Mouse (Mus musculus): ENCODE results near the gene Tppp3. TPM values are rescaled to one million over a fixed set of nuclear protein-coding genes. Genes with fewer than 3 reads are reported as not detected.

The Tppp3 gene
- total and polyA plus RNA-seq, 3 experiments, result 0.25 to 0.39 TPM; not detected in 1

GRCm38 (mm10) chr8:105476161-105476560 is 4.8 kb upstream of the Tppp3 start:
- peaks cover 0 to 27% of the 10 kb centered on the region in 2 experiments for H3K36me3 ChIP-seq (replicated peaks in 1 of 2; ENCODE audit: control insufficient read depth in 1 of 2, insufficient read depth in 1 of 2, low read length in 1 of 2)
- H3K27ac ChIP-seq (ENCODE audit: insufficient read depth, low read depth), result no peak overlapping the region
- in situ Hi-C loops (cut with MboI; ENCODE audit: low pct_ligation_motif_present, low pct_unique_long_range_greater_than_20kb, low sequenced_read_pairs), result loop anchor here (10.0 kb wide), 1 partner anchor 111 kb away; no protein-coding TSS in a partner anchor
- no peaks in the 10 kb centered on the region for H3K4me1 ChIP-seq (ENCODE audit: control insufficient read depth in 1 of 2, insufficient read depth in 2 of 2)
- H3K4me3 ChIP-seq (replicated peaks in 1 of 3; ENCODE audit: low read depth in 2 of 3, low read length in 2 of 3, poor library complexity in 1 of 3), result no peak overlapping the region
- no peaks in the 10 kb centered on the region for H3K79me2 ChIP-seq (replicated peaks; ENCODE audit: control insufficient read depth, extremely low read depth, insufficient read depth, poor library complexity, severe bottlenecking)
- no peak overlapping the region for H3K4me2 ChIP-seq (ENCODE audit: insufficient read depth, low read depth, poor library complexity, severe bottlenecking)
- TF ChIP-seq USF1 (IDR thresholded peaks at IDR 0.05; ENCODE audit: low read depth, low read length) (no peak), POLR2AphosphoS2 (IDR thresholded peaks at IDR 0.05; ENCODE audit: low read depth, low read length) (no peak), GABPA (IDR thresholded peaks at IDR 0.05; ENCODE audit: insufficient replicate concordance, low read depth, low read length) (no peak), JUND (conservative IDR thresholded peaks at IDR 0.05; ENCODE audit: low read depth, low read length) (no peak), ZC3H11A (IDR thresholded peaks at IDR 0.05; ENCODE audit: low read depth, low read length) (no peak), KAT2A (IDR thresholded peaks at IDR 0.05; ENCODE audit: insufficient replicate concordance, low read length) (no peak), SIN3A (IDR thresholded peaks at IDR 0.05; ENCODE audit: low read length) (no peak), RAD21 (IDR thresholded peaks at IDR 0.05; ENCODE audit: low read depth, low read length) (no peak), SMC3 (IDR thresholded peaks at IDR 0.05; ENCODE audit: low read depth, low read length) (no peak)
- no peak overlapping the region for H3K9ac ChIP-seq (ENCODE audit: insufficient read depth, low read depth)
- H3K27me3 ChIP-seq (replicated peaks), result no peaks in the 10 kb centered on the region
- H3K9me3 ChIP-seq (replicated peaks; ENCODE audit: low read length), result no peaks in the 10 kb centered on the region
- dilution Hi-C loops (cut with MboI; ENCODE audit: extremely low pct_ligation_motif_present, extremely low pct_unique_long_range_greater_than_20kb, low sequenced_read_pairs), result no loop called here
- DNase-seq (ENCODE audit: extremely low read depth), result no peak

- in situ Hi-C loops (cut with MboI; ENCODE audit: low pct_ligation_motif_present, low pct_unique_long_range_greater_than_20kb, low sequenced_read_pairs) (loop anchor here (10.0 kb wide), 1 partner anchor 111 kb away; no protein-coding TSS in a partner anchor), dilution Hi-C loops (cut with MboI; ENCODE audit: extremely low pct_ligation_motif_present, extremely low pct_unique_long_range_greater_than_20kb, low sequenced_read_pairs) (no loop called here)
- Histone ChIP-seq H3K4me1 (ENCODE audit: control insufficient read depth in 1 of 2, insufficient read depth in 2 of 2) (no peaks in the 10 kb centered on the region), H3K27me3 (replicated peaks) (no peaks in the 10 kb centered on the region), H3K9me3 (replicated peaks; ENCODE audit: low read length) (no peaks in the 10 kb centered on the region), H3K4me2 (ENCODE audit: insufficient read depth, low read depth, poor library complexity, severe bottlenecking) (no peak overlapping the region), H3K79me2 (replicated peaks; ENCODE audit: control insufficient read depth, extremely low read depth, insufficient read depth, poor library complexity, severe bottlenecking) (no peaks in the 10 kb centered on the region), H3K9ac (ENCODE audit: insufficient read depth, low read depth) (no peak overlapping the region), H3K36me3 (replicated peaks in 1 of 2; ENCODE audit: control insufficient read depth in 1 of 2, insufficient read depth in 1 of 2, low read length in 1 of 2) (peaks cover 0 to 27% of the 10 kb centered on the region in 2 experiments), H3K4me3 (replicated peaks in 1 of 3; ENCODE audit: low read depth in 2 of 3, low read length in 2 of 3, poor library complexity in 1 of 3) (no peak overlapping the region), H3K27ac (ENCODE audit: insufficient read depth, low read depth) (no peak overlapping the region)
- no peak for DNase-seq (ENCODE audit: extremely low read depth)
- TF ChIP-seq POLR2A (IDR thresholded peaks at IDR 0.05; ENCODE audit: low read depth, low read length), result no peak
- TF ChIP-seq E2F4 (IDR thresholded peaks at IDR 0.05; ENCODE audit: insufficient replicate concordance, low read depth, low read length), result no peak
- TF ChIP-seq ZKSCAN1 (IDR thresholded peaks at IDR 0.05; ENCODE audit: borderline replicate concordance, low read depth, low read length), result no peak
These were observed 4.4 kb upstream of the Tppp3 start for GRCm38 (mm10) chr8:105475742-105476141.

- no peaks in the 10 kb centered on the region for H3K79me2 ChIP-seq (replicated peaks; ENCODE audit: control insufficient read depth, extremely low read depth, insufficient read depth, poor library complexity, severe bottlenecking)
- H3K4me3 ChIP-seq (replicated peaks in 1 of 3; ENCODE audit: low read depth in 2 of 3, low read length in 2 of 3, poor library complexity in 1 of 3), result no peak overlapping the region
- no peak for DNase-seq (ENCODE audit: extremely low read depth)
- no peaks in the 10 kb centered on the region for H3K4me1 ChIP-seq (ENCODE audit: control insufficient read depth in 1 of 2, insufficient read depth in 2 of 2)
- no peaks in the 10 kb centered on the region for H3K9me3 ChIP-seq (replicated peaks; ENCODE audit: low read length)
- dilution Hi-C loops (cut with MboI; ENCODE audit: extremely low pct_ligation_motif_present, extremely low pct_unique_long_range_greater_than_20kb, low sequenced_read_pairs), result no loop called here
- H3K36me3 ChIP-seq (replicated peaks in 1 of 2; ENCODE audit: control insufficient read depth in 1 of 2, insufficient read depth in 1 of 2, low read length in 1 of 2), result peaks cover 0 to 27% of the 10 kb centered on the region in 2 experiments
- no peaks in the 10 kb centered on the region for H3K27me3 ChIP-seq (replicated peaks)
- no peak overlapping the region for H3K9ac ChIP-seq (ENCODE audit: insufficient read depth, low read depth)
- no peak overlapping the region for H3K4me2 ChIP-seq (ENCODE audit: insufficient read depth, low read depth, poor library complexity, severe bottlenecking)
- TF ChIP-seq MAFK (IDR thresholded peaks at IDR 0.05; ENCODE audit: insufficient replicate concordance, low read length) (no peak), JUND (conservative IDR thresholded peaks at IDR 0.05; ENCODE audit: low read depth, low read length) (no peak), CHD1 (IDR thresholded peaks at IDR 0.05; ENCODE audit: low read depth, low read length) (no peak)
- in situ Hi-C loops (cut with MboI; ENCODE audit: low pct_ligation_motif_present, low pct_unique_long_range_greater_than_20kb, low sequenced_read_pairs), result loop anchor here (10.0 kb wide), 1 partner anchor 110 kb away; no protein-coding TSS in a partner anchor
- no peak overlapping the region for H3K27ac ChIP-seq (ENCODE audit: insufficient read depth, low read depth)
These were observed 3.9 kb upstream of the Tppp3 start for GRCm38 (mm10) chr8:105475254-105475653.
